28 mouse cellular contexts compared by ENCODE assay signal in the genomic region with DNA sequence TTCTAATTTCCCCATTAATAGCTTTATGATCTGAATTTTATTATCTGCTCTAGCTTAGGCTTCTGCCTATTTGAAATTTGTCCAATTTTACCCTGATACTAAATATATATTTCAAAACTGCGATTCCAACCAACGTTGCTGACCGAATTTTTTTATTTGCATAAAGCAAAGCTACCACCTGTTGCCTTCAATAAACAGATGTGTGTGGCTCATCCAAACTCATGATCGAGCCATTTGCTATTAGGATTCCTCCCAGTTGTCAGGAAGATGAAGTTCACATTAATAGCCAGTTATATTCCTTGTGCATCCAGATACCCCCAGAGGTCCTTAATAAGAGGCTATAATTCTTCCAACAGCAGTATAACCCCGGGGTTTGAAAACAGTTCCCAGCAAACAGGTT.
"Had no signal": no experiment of that assay in that cellular context is flagged by ENCODE, and none has a peak within 500 bp of the region (broad histone marks: within the 10 kb centered on the region; RNA-seq: fewer than 3 reads in every experiment).

No protein-coding gene starts in this region.

- DNase-seq: cerebellum, adult 8-10 months; cerebellum, adult 9-10 months; cerebellum, adult 9-11 months; cerebellum, postnatal 10 days; cerebellum, postnatal 14 days; cerebellum, postnatal 25 days; cerebellum, postnatal 36 days; embryo, embryonic 11 days; forebrain, postnatal 0 days; gastrocnemius, adult 2 months; gastrocnemius, postnatal 10 days; gastrocnemius, postnatal 14 days; gastrocnemius, postnatal 25 days; gastrocnemius, postnatal 36 days; heart, adult 18-20 months; heart, adult 2 months had no signal

- H3K9me3 ChIP-seq: embryonic facial prominence, embryonic 10.5 days; embryonic facial prominence, embryonic 12.5 days; embryonic facial prominence, embryonic 13.5 days; embryonic facial prominence, embryonic 15.5 days; forebrain, embryonic 10.5 days; forebrain, embryonic 12.5 days; forebrain, embryonic 13.5 days; forebrain, embryonic 15.5 days; heart, embryonic 10.5 days had no signal

- H3K4me3 ChIP-seq: embryonic facial prominence, embryonic 10.5 days; embryonic facial prominence, embryonic 12.5 days; embryonic facial prominence, embryonic 13.5 days; embryonic facial prominence, embryonic 15.5 days; erythroblast, embryonic 14.5 days; forebrain, embryonic 10.5 days; forebrain, embryonic 12.5 days; forebrain, embryonic 13.5 days; forebrain, embryonic 15.5 days; gastrocnemius, adult 2 months; heart, adult 2 months; heart, embryonic 10.5 days had no signal

- H3K27ac ChIP-seq: embryonic facial prominence, embryonic 10.5 days; embryonic facial prominence, embryonic 12.5 days; embryonic facial prominence, embryonic 13.5 days; embryonic facial prominence, embryonic 15.5 days; forebrain, embryonic 10.5 days; forebrain, embryonic 12.5 days; forebrain, embryonic 13.5 days; forebrain, embryonic 15.5 days; gastrocnemius, adult 2 months; heart, adult 2 months; heart, embryonic 10.5 days had no signal

- H3K4me1 ChIP-seq: embryonic facial prominence, embryonic 10.5 days; embryonic facial prominence, embryonic 12.5 days; embryonic facial prominence, embryonic 13.5 days; embryonic facial prominence, embryonic 15.5 days; forebrain, embryonic 10.5 days; forebrain, embryonic 12.5 days; forebrain, embryonic 13.5 days; forebrain, embryonic 15.5 days had no signal

- H3K36me3 ChIP-seq: embryonic facial prominence, embryonic 10.5 days; embryonic facial prominence, embryonic 12.5 days; embryonic facial prominence, embryonic 13.5 days; embryonic facial prominence, embryonic 15.5 days; forebrain, embryonic 10.5 days; forebrain, embryonic 12.5 days; forebrain, embryonic 15.5 days; heart, embryonic 10.5 days had no signal

- H3K9ac ChIP-seq: embryonic facial prominence, embryonic 12.5 days; embryonic facial prominence, embryonic 13.5 days; embryonic facial prominence, embryonic 15.5 days; forebrain, embryonic 12.5 days; forebrain, embryonic 13.5 days; forebrain, embryonic 15.5 days; forebrain, postnatal 0 days had no signal

- H3K27me3 ChIP-seq: embryonic facial prominence, embryonic 12.5 days; embryonic facial prominence, embryonic 13.5 days; embryonic facial prominence, embryonic 15.5 days; forebrain, embryonic 12.5 days; forebrain, embryonic 13.5 days; forebrain, embryonic 15.5 days had no signal

- H3K4me2 ChIP-seq: embryonic facial prominence, embryonic 12.5 days; embryonic facial prominence, embryonic 13.5 days; embryonic facial prominence, embryonic 15.5 days; forebrain, embryonic 12.5 days; forebrain, embryonic 13.5 days; forebrain, embryonic 15.5 days had no signal

- ATAC-seq: forebrain, embryonic 13.5 days; forebrain, embryonic 14.5 days; forebrain, embryonic 15.5 days; forebrain, embryonic 16.5 days; forebrain, postnatal 0 days had no signal
